Mouse (Mus musculus) right cerebral cortex, postnatal 36 days (tissue): ENCODE data around the gene Piezo1.

Experiments
- DNase-seq, 2 experiments: peaks; one replicate each; pipeline ENCODE4 v3.0.0; 2022; ENCODE audit warnings: low spot score in 2 of 2, mixed read lengths in 1 of 2

Piezo1 gene

GRCm38 (mm10) chr8:122457171-122457570 is 94.0 kb downstream of the Piezo1 start:
- no peak for DNase-seq

- DNase-seq, result no peak
These were observed 96.7 kb downstream of the Piezo1 start for GRCm38 (mm10) chr8:122454409-122454808.

GRCm38 (mm10) chr8:122452154-122452553 is 99.0 kb downstream of the Piezo1 start:
- no peak for DNase-seq

- DNase-seq, result no peak
These were observed 99.9 kb downstream of the Piezo1 start for GRCm38 (mm10) chr8:122451161-122451703.

GRCm38 (mm10) chr8:122445203-122445602 is 105.9 kb downstream of the Piezo1 start:
- DNase-seq, result no peak

- DNase-seq, result peak; percentile 75
These were observed 106.9 kb downstream of the Piezo1 start for GRCm38 (mm10) chr8:122444058-122444748.

GRCm38 (mm10) chr8:122443262-122444006 is 107.7 kb downstream of the Piezo1 start, which contains the start of gene Mvd:
TSS of gene Mvd (minus strand) at chr8:122443422.
- DNase-seq, result peak; percentile 99 to 100

- DNase-seq, result no peak
These were observed 108.3 kb downstream of the Piezo1 start for GRCm38 (mm10) chr8:122442781-122443180.

GRCm38 (mm10) chr8:122442356-122442755 is 108.8 kb downstream of the Piezo1 start:
- DNase-seq, result no peak

GRCm38 (mm10) chr8:122441326-122441725 is 109.8 kb downstream of the Piezo1 start:
- no peak for DNase-seq

- DNase-seq, result no peak
These were observed 111.8 kb downstream of the Piezo1 start for GRCm38 (mm10) chr8:122439336-122439735.

- no peak for DNase-seq
These were observed 113.3 kb downstream of the Piezo1 start for GRCm38 (mm10) chr8:122437708-122438331.

GRCm38 (mm10) chr8:122436586-122437125 is 114.5 kb downstream of the Piezo1 start:
- DNase-seq, result no peak

- no peak for DNase-seq
These were observed 115.0 kb downstream of the Piezo1 start for GRCm38 (mm10) chr8:122436146-122436545.

GRCm38 (mm10) chr8:122435375-122435774 is 115.8 kb downstream of the Piezo1 start:
- no peak for DNase-seq

GRCm38 (mm10) chr8:122433269-122433905 is 117.7 kb downstream of the Piezo1 start:
- no peak for DNase-seq

GRCm38 (mm10) chr8:122432443-122433268 is 118.5 kb downstream of the Piezo1 start, which contains the start of gene Cyba:
TSS of gene Cyba (minus strand) at chr8:122432930.
- DNase-seq, result no peak
